Mouse (Mus musculus): ENCODE data around the gene Pnmal1.

GRCm38 (mm10) chr7:16971160-16971559 is 11.7 kb downstream of the Pnmal1 start:
- TF ChIP-seq CTCF (IDR thresholded peaks at IDR 0.05; ENCODE audit: low read depth) (no peak), EP300 (IDR thresholded peaks at IDR 0.05; ENCODE audit: low read depth) (no peak)

All from heart, postnatal 0 days (tissue).